Mouse (Mus musculus) liver, embryonic 14.5 days (tissue): ENCODE data around the gene Ppp1r14a.

Source experiments
- CTCF ChIP-seq: IDR thresholded peaks from 2 replicates; pipeline ENCODE4 v1.5.1; 2016; ENCODE audit warnings: antibody characterized with exemption, low read depth, control low read depth
- EP300 ChIP-seq: IDR thresholded peaks from 2 replicates; pipeline ENCODE4 v1.6.1; 2016; ENCODE audit warnings: antibody characterized with exemption, low read depth

DNA sequence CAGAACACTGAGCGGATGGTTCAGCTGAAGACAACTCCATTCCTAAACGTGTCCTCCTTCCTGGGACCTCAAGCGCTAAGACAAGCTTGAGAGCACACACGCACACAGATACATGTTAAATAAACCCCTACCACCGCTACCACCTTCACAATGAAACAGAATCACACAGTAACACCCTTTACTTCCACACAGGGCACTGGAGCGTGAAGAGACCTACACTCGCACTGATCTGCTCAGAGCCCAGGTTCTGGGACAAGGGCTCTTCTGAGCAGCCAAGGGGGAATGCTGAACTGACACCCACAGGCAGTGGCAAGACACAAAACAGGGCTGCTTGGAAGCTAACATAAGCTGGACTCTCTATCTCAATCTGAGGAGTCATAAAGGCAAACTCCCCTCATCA lies 23.5 kb upstream of the Ppp1r14a start:
- TF ChIP-seq CTCF: no peak
- no peak for TF ChIP-seq EP300
